Mouse (Mus musculus) central nervous system, embryonic 14 days (tissue): ENCODE results near the gene Eif4e3. TPM values are rescaled to one million over a fixed set of nuclear protein-coding genes. Genes with fewer than 3 reads are reported as not detected.

Experiments
- polyA plus RNA-seq: library from polyadenylated mRNA; depleted of rRNA; stranded (reverse); fragments of >200 nt; gene quantifications from 2 replicates; pipeline ENCODE4 v1.2.3, GENCODE M21; 2012; rRNA removed

Gene Eif4e3
- polyA plus RNA-seq: 13.9 and 14.1 TPM in 2 replicates

GRCm38 (mm10) chr6:99666318-99667171 is at the start of gene Eif4e3, which contains the start of gene Gm20696:
TSS of gene Eif4e3 (minus strand) at chr6:99666771.
TSS of gene Gm20696 (minus strand) at chr6:99666797.

DNA sequence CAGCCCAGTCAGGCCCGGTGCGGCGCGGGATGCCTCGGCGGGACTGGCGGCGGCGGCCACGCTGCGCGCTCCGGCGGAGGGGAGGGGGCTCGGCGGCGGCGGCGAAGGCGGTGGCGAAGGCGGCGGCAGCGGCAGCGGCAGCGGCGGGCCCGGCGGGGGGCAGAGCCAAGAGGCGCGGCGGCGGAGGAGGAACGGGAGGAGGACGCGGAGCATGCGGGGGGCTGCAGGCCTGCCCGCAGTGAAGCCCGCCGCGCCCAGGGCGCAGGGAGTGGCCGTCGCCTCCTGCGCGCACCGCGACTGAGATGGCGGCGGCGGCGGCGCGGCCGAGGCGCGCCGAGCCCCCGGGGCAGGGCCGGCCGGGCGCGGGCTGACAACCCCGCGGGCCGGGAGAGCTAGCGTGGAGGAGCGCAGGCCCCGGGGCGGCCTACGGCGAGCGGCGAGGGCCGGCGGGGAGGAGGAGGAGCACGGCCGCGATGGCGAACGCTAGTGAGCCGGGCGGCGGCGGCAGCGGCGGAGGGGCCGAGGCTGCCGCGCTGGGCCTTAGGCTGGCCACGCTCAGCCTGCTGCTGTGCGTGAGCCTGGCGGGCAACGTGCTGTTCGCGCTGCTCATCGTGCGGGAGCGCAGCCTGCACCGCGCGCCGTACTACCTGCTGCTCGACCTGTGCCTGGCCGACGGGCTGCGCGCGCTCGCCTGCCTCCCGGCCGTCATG is 25.8 kb upstream of the Eif4e3 start, which contains the start of gene Gpr27:
TSS of gene Gpr27 (plus strand) at position 474 of the 710 bp plus-strand sequence.

Other genes with a start within 250 kb of the Eif4e3 start
- gene Foxp1, start 144.1 kb downstream of the Eif4e3 start, polyA plus RNA-seq: 50.5 and 57.0 TPM in 2 replicates
- 1.1 and 1.2 TPM in 2 replicates for gene Gm20696, start within 50 bp of the Eif4e3 start, polyA plus RNA-seq
- 25.3 and 27.5 TPM in 2 replicates for gene Gpr27, start 25.9 kb upstream of the Eif4e3 start, polyA plus RNA-seq
- gene Prok2, start 59.6 kb upstream of the Eif4e3 start, polyA plus RNA-seq: 0.20 and 0.30 TPM in 2 replicates